Mouse (Mus musculus): ENCODE measurements around the gene S100a16. TPM values are rescaled to one million over a fixed set of nuclear protein-coding genes. Genes with fewer than 3 reads are reported as not detected.

Gene S100a16
- total RNA-seq, 1 experiment from 2014 or later: not detected

DNA sequence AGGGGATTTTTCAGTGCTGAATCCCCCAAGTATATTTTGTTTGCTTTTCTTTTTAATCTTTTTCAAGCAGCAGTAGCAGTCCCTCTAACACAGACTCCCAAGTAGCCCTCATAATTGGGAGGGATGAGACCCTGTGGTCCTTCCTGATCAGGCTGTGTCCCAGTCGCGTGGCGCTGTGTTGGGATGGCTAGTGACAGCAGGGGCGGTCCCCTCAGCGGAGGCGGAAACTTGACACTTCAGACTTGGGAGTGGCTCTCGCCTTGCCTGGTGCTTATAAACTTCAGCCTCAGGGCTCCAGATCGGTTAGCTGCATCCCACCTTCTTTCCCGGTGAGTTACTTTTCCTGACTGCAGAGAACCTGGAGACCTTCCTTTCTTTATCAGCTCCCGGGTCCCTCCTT lies 22.4 kb upstream of the S100a16 start:
- ATAC-seq (replicated peaks; ENCODE audit: insufficient number of reproducible peaks, low FRiP score, low TSS enrichment, poor library complexity, severe bottlenecking): peak; percentile 36; the same call in 1 of the 2 replicates

DNA sequence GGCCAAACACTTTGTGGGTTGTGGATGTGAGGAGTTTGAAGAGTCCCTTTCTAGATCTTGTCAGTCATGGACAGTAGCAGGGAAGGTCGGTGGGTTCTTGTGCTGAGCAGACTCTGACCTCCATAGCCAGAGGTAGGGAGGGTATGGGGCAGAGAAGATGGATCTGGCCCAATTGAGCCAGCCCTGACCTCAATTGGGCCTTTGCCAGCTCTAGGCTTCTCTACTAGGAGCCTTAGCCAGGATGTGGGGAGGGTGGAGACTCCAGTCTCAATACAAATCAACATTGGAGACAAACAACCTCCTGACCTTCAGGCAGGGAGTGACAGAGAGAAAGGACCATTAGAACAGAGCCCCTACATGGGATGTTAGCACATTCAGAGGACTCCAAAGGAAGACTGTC lies 21.8 kb upstream of the S100a16 start:
- no peak for ATAC-seq (replicated peaks; ENCODE audit: insufficient number of reproducible peaks, low FRiP score, low TSS enrichment, poor library complexity, severe bottlenecking)

GRCm38 (mm10) chr3:90515789-90516188 lies 21.3 kb upstream of the S100a16 start:
- ATAC-seq (replicated peaks; ENCODE audit: insufficient number of reproducible peaks, low FRiP score, low TSS enrichment, poor library complexity, severe bottlenecking): no peak

- ATAC-seq (replicated peaks; ENCODE audit: insufficient number of reproducible peaks, low FRiP score, low TSS enrichment, poor library complexity, severe bottlenecking): no peak
These were observed 19.3 kb upstream of the S100a16 start for GRCm38 (mm10) chr3:90517711-90518110.

DNA sequence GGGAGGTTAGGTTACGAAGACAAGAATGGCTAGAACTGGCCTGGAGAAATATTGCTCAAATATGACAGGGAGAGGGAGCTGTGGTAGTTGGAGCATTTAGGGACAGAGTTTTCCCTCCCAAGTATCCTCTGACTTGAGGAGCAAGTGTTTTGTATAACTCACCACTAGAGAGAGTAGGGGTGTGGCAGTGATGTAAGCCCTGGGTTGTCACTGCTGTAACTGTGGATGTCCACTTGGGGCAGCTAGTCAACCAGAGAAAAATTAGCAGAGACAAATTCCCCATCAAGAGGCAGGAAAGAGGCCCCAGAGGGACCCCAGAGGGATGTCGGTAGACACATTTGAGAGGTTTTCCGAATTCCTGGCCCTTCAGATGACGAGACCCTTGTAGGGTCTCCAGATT lies 11.6 kb upstream of the S100a16 start:
- peak; percentile 84 for ATAC-seq (replicated peaks; ENCODE audit: insufficient number of reproducible peaks, low FRiP score, low TSS enrichment, poor library complexity, severe bottlenecking)

- ATAC-seq (replicated peaks; ENCODE audit: insufficient number of reproducible peaks, low FRiP score, low TSS enrichment, poor library complexity, severe bottlenecking): no peak
These were observed 11.0 kb upstream of the S100a16 start for GRCm38 (mm10) chr3:90526076-90526475.

- 0 out of 2 replicates have a peak, but pooled peaks have one; percentile 10 for ATAC-seq (replicated peaks; ENCODE audit: insufficient number of reproducible peaks, low FRiP score, low TSS enrichment, poor library complexity, severe bottlenecking)
These were observed 10.5 kb upstream of the S100a16 start, which contains the start of gene S100a14 for GRCm38 (mm10) chr3:90526580-90526979. TSS of gene S100a14 (plus strand) at chr3:90526856.

DNA sequence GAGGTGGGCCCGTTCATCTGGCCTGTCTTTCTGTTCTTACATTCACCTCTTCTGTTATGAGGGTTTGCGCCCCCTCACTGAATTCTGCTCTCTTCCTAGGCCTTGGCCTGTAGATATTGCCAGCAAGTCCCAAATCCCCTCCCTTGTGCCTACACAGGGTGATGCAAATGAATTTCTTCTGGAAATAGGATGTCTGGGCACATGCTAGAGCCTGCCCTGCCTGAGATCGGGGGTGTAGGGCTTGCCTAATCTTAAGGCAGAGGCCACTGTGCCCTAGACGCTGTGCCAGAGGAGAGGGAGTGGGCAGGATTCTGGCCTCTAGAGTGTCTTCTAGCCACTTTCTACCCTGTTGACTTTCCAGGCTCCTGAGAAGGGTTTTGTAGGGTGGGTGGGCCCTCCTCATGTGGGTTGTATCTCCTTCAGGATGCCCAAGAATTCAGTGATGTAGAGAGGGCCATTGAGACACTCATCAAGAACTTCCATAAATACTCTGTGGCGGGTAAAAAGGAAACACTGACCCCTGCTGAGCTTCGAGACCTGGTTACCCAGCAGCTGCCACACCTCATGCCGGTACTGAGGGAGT lies 9.7 kb upstream of the S100a16 start:
- ATAC-seq (replicated peaks; ENCODE audit: insufficient number of reproducible peaks, low FRiP score, low TSS enrichment, poor library complexity, severe bottlenecking): no peak

DNA sequence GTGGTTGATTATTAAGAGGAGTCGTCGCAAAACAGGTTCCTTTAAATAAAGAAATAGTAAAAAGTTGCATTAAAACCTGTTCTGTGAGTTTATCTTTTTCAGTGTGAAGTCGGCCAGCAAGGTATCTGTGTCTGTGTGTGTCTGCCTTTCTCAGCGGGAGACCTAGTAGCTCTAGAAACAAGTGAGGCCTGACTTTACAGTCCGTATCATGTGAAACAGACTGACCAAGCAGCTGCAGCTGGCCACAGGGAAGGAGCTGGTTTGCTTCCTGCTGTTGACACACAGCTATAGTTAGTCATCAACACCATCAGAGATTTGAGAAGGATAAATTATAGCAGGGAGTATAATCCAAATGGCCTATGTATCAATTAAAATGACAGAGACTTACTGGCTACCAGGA lies 5.3 kb upstream of the S100a16 start:
- no peak for ATAC-seq (replicated peaks; ENCODE audit: insufficient number of reproducible peaks, low FRiP score, low TSS enrichment, poor library complexity, severe bottlenecking)

GRCm38 (mm10) chr3:90535446-90535845 lies 1.6 kb upstream of the S100a16 start:
- no peak for ATAC-seq (replicated peaks; ENCODE audit: insufficient number of reproducible peaks, low FRiP score, low TSS enrichment, poor library complexity, severe bottlenecking)

- ATAC-seq (replicated peaks; ENCODE audit: insufficient number of reproducible peaks, low FRiP score, low TSS enrichment, poor library complexity, severe bottlenecking): no peak
These were observed 847 bp downstream of the S100a16 start for GRCm38 (mm10) chr3:90537905-90538296.

DNA sequence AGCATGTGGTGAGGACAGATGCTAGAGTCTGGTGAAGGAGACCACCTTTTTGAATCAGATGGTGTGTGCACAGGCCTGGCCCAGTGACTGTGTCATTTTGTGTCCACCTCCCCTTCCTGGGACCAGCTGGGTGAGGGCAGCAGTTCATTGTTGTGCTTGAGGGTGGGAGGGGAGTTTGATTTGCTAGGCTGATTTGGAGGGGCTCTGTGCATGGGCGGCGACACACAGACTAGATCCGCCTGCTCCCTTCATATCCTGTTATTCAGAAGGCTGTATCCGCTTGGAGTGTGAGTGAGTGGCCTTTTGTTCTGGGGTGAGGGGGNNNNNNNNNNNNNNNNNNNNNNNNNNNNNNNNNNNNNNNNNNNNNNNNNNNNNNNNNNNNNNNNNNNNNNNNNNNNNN lies 3.9 kb downstream of the S100a16 start:
- ATAC-seq (replicated peaks; ENCODE audit: insufficient number of reproducible peaks, low FRiP score, low TSS enrichment, poor library complexity, severe bottlenecking): no peak

- no peak for ATAC-seq (replicated peaks; ENCODE audit: insufficient number of reproducible peaks, low FRiP score, low TSS enrichment, poor library complexity, severe bottlenecking)
These were observed 12.8 kb downstream of the S100a16 start for GRCm38 (mm10) chr3:90549676-90550420.

DNA sequence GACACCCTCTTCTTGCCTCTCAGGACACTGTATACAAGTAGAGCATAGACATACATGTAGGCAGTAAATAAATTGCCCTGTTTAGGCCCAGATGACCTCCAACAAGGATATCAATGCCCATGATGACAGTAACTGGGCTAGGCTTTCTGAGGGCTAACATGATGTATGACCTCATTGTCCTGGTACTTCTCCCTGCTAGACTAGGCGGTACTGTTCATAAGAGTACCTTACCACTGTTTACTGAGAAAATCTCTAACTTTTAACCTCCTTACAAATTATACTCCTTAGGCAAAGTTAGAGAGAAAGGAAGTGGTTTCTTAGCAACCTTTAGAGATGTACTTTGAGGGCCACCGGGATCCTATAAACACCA lies 13.4 kb downstream of the S100a16 start:
- ATAC-seq (replicated peaks; ENCODE audit: insufficient number of reproducible peaks, low FRiP score, low TSS enrichment, poor library complexity, severe bottlenecking): no peak

DNA sequence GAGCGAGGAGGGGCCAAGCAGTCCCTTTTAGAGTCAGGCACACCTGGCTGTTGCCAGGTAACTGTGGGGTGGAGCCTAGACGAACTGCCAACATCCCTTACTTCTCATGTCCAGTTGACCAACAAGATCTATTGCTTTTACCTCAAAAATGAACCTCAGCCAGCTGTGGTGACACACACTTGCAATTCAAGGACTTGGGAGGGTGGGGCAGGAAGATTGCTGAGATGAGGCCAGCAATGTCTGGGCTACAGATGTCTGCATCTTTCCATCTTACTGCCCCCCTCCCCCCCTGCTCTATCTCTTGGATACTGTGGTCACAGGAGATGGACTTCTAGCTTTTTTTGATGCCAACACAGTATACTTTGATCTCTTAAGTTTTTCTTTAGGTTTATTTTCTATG lies 15.2 kb downstream of the S100a16 start:
- no peak for ATAC-seq (replicated peaks; ENCODE audit: insufficient number of reproducible peaks, low FRiP score, low TSS enrichment, poor library complexity, severe bottlenecking)

DNA sequence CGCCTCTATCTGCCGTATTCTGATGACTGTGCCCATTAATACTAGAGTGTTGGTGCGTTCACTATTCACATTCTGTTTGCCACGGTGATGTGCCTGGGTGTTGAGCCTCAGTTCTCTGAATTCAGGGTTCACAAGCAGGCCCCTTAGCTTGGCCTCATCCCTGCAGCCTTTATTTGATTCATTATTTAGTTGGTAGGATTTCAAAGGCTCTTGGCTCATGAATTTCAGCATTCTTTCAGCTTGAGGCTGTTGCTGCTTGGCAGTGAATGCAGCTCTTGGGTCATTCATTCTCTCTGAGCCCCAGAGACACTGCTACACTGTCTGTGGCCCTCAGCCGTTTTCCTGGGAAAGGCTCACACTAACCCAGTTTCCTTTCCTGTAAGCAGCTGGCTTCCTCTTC lies 18.9 kb downstream of the S100a16 start:
- ATAC-seq (replicated peaks; ENCODE audit: insufficient number of reproducible peaks, low FRiP score, low TSS enrichment, poor library complexity, severe bottlenecking): no peak

DNA sequence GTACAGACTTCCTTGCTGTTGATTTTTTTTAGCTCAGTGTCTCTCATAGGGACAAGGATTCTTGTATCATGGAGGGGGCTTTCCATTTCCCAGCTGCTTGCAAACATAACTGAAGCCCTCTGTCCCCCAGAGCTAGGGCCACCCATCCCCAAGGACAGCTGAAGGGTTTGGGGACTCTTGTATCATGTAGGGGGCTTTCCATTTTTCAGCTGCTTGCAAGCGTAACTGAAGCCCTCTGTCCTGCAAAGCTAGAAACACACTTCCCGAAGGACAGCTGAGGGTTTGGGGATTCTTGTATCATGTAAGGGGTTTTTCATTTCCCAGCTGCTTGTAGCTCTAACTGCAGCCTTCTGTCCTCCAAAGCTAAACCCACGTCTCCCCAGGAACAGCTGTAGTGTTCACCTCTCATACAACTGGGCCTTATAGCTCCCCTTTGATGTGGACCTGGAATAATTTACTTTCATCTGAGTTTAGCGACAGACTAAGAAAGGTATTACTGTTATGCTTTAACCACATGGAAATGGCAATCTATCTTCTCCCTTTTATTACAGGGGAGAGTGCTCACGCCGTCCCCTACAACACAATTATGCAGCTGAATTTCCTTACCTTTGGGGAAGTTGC lies 23.1 kb downstream of the S100a16 start, which contains the start of gene S100a3:
Gene S100a3, plus strand, starts transcription at position 571 of the 621 bp plus-strand sequence.
- ATAC-seq (replicated peaks; ENCODE audit: insufficient number of reproducible peaks, low FRiP score, low TSS enrichment, poor library complexity, severe bottlenecking): no peak

- ATAC-seq (replicated peaks; ENCODE audit: insufficient number of reproducible peaks, low FRiP score, low TSS enrichment, poor library complexity, severe bottlenecking): 0 out of 2 replicates have a peak, but pooled peaks have one; percentile 13
These were observed 37.6 kb downstream of the S100a16 start for GRCm38 (mm10) chr3:90574691-90575090.

DNA sequence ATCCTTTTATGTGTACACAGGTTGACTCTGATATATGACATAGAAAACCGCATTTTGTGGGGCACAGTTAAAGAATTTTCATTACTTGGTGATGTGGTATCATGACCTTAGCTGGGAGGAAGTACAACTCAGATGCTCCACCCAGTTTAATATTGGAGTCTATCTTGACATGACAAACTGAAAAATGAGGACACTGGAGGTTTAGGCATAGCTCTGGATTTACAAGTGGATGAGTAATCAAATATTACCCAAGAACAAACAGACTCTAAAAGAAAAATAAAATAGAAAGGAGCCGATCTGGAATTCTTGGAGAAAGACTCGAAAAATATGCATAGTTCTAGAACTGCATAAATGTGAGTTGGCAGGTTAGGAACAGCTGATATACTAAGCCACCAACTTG lies 38.3 kb downstream of the S100a16 start:
- no peak for ATAC-seq (replicated peaks; ENCODE audit: insufficient number of reproducible peaks, low FRiP score, low TSS enrichment, poor library complexity, severe bottlenecking)
